Mouse (Mus musculus): ENCODE measurements around the gene Eps8. TPM values are rescaled to one million over a fixed set of nuclear protein-coding genes. Genes with fewer than 3 reads are reported as not detected.

Eps8 gene
- polyA plus RNA-seq, 1 experiment from 2014 or later, result 17.8 TPM

DNA sequence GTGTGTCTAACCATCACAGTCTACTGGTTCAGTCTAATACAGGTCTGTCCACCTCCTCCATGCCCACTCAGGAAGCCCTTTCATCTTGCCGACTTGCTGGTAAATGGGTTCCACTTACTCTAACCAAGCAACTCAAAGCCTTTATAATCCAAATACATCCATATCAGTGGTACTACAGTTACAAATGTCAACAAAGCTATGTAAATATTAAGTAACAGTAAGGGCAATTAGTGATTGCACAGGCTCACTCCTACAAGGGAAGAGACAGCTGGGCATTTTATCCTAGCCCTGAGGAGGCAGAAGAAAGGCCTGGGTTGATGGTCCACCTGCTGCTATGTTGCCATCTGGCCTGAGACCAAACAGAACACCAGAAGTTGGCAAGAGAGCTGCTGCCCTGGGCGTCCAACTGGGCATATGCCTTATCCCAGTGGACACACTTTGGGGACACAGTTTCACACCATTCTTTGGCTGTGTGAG is 42.6 kb downstream of the Eps8 start:
- Histone ChIP-seq H3K27me3 (replicated peaks) (no peaks in the 10 kb centered on the region), H3K36me3 (0 out of 2 replicates have a peak, but pooled peaks cover 2% of the 10 kb centered on the region), H3K27ac (replicated peaks) (no peak overlapping the region), H3K4me3 (no peak overlapping the region), H3K4me2 (no peak overlapping the region), H3K9me3 (0 out of 2 replicates have a peak, but pooled peaks cover 3% of the 10 kb centered on the region), H3K4me1 (peaks cover 15% of the 10 kb centered on the region; the same call in 1 of the 2 replicates), H3K9ac (no peak overlapping the region)
- ATAC-seq (ENCODE audit: extremely low read depth, insufficient number of reproducible peaks, low FRiP score, low TSS enrichment), result no peak
- WGBS, result 44% methylated on average over 2 of the region's 2 CpGs

DNA sequence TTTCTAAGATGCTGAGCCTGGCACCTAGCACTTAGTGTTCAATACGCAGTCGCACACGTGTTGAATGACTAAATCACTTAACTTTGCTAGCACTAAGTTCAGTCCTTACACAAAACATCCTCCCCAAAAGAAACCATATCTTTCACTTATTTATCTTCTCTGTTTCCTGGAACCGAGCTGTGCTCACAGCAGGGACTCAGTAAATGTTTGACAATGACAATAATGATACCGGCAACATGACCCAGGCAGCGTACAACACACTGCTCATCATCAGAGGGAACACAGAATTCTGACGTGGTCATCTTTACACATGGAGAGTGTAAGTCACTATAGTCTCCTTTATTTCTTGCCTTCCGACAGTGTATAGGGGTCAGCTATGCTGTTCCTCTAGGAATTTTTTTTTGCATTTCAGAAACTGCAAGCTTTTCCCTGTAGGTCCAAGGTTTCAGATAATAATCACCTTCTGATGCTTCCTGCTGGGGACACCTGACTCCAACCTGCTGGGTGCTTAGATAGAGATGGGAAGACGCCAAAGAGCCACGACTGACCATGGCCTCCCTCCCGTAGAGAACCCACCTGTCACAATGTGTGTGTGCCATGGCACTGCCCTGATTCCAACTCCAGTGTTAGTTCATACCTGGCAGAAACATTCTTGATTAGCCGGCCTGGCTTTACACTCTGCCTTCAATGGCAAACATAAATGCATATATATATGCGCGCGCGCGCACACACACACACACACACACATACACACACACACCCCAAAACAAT is 46.3 kb downstream of the Eps8 start:
- Histone ChIP-seq H3K36me3 (no peaks in the 10 kb centered on the region), H3K4me3 (no peak overlapping the region), H3K27ac (replicated peaks) (no peak overlapping the region), H3K4me2 (no peak overlapping the region), H3K9ac (no peak overlapping the region), H3K4me1 (peaks cover 10% of the 10 kb centered on the region; the same call in 1 of the 2 replicates), H3K9me3 (no peaks in the 10 kb centered on the region), H3K27me3 (replicated peaks) (no peaks in the 10 kb centered on the region)
- no peak; the same call in 1 of the 2 replicates for ATAC-seq (ENCODE audit: extremely low read depth, insufficient number of reproducible peaks, low FRiP score, low TSS enrichment)
- WGBS, result 83% methylated on average over 17 of the region's 17 CpGs

DNA sequence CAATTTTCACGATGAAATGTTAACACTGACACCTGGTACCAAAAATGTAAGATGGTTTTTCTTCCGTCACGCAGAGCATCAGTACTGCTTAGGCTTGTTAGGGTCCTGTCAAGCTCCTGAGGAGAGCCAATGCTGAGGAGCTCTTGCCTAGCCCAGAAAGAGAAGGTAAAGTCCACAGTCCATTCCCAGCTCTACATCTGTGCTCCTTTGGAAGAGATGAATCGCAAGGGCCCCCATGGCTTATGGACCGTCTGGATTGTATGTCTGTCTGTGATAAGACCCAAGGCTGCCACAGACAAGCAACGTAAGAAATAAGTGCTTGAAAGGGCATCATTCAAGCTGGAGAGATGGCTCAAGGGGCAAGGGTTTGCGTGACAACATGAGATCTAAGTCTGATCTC is 48.1 kb downstream of the Eps8 start:
- Histone ChIP-seq H3K4me2 (no peak overlapping the region), H3K27ac (replicated peaks) (no peak overlapping the region), H3K4me3 (no peak overlapping the region), H3K9me3 (no peaks in the 10 kb centered on the region), H3K27me3 (replicated peaks) (no peaks in the 10 kb centered on the region), H3K4me1 (0 out of 2 replicates have a peak, but pooled peaks cover 3% of the 10 kb centered on the region), H3K9ac (no peak overlapping the region), H3K36me3 (0 out of 2 replicates have a peak, but pooled peaks cover 3% of the 10 kb centered on the region)
- WGBS, result 76% methylated on average over 7 of the region's 7 CpGs
- no peak for ATAC-seq (ENCODE audit: extremely low read depth, insufficient number of reproducible peaks, low FRiP score, low TSS enrichment)

DNA sequence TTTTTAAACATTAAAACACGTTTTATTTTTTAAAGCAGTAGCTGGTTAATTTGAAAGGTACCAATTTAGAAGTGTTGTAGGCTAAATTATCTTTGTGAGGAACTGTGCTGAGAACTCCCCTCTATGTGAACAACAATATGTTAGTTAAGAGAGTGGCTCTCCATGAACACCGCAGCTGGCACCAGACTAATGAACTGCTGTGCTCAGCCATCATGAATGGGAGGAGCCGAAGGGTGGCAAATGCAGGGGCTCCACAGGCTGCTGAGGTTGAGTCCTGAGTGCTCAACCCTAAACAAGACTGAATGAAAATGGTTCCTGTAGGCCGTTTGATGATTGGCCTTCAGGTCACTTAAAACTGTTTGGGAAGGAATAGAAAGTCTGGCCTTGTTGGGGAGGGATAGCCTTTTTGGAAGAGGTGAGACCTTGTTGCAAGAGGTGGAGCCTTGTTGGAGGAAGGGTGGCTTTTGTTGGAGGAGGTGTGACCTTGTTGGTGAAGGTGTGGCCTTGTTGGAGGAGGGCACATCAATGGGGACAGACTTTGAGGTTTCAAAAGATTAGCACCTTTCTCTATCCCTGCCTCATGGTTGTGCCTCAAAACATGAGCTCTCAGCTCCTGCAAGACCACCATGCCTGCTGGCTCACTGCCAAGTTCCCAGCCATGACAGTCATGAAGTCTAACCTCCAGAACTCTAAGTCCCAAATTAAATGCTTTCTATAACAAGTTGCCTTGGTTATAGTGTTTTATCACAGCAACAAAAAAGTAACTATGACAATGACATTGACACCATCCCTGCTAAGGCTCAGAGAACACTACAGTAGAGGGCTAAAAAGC is 50.0 kb downstream of the Eps8 start:
- H3K27ac ChIP-seq (replicated peaks), result no peak overlapping the region
- H3K4me1 ChIP-seq, result 0 out of 2 replicates have a peak, but pooled peaks cover 3% of the 10 kb centered on the region
- ATAC-seq (ENCODE audit: extremely low read depth, insufficient number of reproducible peaks, low FRiP score, low TSS enrichment), result no peak
- 78% methylated on average over 4 of the region's 4 CpGs for WGBS
- H3K9ac ChIP-seq, result no peak overlapping the region
- no peaks in the 10 kb centered on the region for H3K9me3 ChIP-seq
- no peak overlapping the region for H3K4me3 ChIP-seq
- H3K27me3 ChIP-seq (replicated peaks), result no peaks in the 10 kb centered on the region
- H3K4me2 ChIP-seq, result no peak overlapping the region
- 0 out of 2 replicates have a peak, but pooled peaks cover 3% of the 10 kb centered on the region for H3K36me3 ChIP-seq

DNA sequence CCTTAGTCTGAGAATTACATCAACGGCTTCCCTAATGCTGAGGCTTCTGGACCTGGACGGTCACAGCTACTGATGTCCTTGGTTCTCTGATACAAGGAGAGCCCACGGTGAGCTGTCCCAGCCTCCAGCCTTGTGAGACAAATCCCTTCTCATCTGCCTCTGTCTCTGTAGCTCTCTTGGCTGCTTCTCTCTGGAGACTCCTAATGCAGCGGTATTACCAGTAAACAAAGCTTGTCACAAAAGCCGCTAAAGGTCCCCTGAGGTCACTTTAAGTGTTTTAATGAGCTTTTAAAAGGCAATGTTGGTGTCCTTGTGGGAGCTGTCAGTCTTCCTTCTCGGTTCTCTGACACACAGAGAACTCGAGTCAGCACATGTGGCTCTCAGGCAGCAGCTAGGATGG is 56.4 kb downstream of the Eps8 start:
- Histone ChIP-seq H3K9ac (no peak overlapping the region), H3K4me1 (no peaks in the 10 kb centered on the region), H3K4me2 (no peak overlapping the region), H3K9me3 (peaks cover 4% of the 10 kb centered on the region; the same call in 1 of the 2 replicates), H3K36me3 (0 out of 2 replicates have a peak, but pooled peaks cover 3% of the 10 kb centered on the region), H3K27ac (replicated peaks) (no peak overlapping the region), H3K4me3 (no peak overlapping the region), H3K27me3 (replicated peaks) (no peaks in the 10 kb centered on the region)
- 48% methylated on average over 7 of the region's 7 CpGs for WGBS
- ATAC-seq (ENCODE audit: extremely low read depth, insufficient number of reproducible peaks, low FRiP score, low TSS enrichment), result no peak

DNA sequence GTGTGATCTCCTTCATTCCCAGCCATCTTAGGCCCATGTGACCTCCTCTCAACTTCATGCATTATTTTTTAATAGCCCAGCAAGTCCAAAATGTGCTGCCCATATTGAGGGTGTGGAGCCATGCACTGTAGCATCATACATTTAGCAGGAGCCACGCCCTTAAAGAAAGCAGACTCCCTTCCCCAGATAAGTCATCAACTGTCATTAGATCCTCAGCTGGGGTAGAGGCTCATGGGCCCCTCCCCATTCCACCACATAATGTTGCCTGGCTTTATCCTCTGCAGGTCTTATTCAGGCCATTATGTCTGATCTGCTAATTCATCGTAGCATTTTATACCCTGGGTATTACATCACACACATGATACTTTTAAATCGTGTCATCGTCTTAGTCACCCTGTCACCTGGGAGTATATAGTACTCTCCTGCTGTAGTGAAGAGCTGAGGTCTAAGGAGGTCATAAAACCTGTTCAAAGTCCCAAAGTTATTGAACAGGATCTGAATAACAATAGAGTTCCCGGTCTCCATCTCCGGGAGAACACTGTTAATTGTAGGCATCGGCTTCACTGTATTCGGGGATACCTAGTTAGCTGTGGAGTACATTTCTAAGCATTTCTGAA is 57.1 kb downstream of the Eps8 start:
- no peaks in the 10 kb centered on the region for H3K36me3 ChIP-seq
- 88% methylated on average over 8 of the region's 8 CpGs for WGBS
- H3K27ac ChIP-seq (replicated peaks), result no peak overlapping the region
- no peak overlapping the region for H3K4me3 ChIP-seq
- H3K9me3 ChIP-seq, result peaks cover 4% of the 10 kb centered on the region; the same call in 1 of the 2 replicates
- H3K27me3 ChIP-seq (replicated peaks), result no peaks in the 10 kb centered on the region
- no peak overlapping the region for H3K4me2 ChIP-seq
- H3K9ac ChIP-seq, result no peak overlapping the region
- no peaks in the 10 kb centered on the region for H3K4me1 ChIP-seq
- no peak for ATAC-seq (ENCODE audit: extremely low read depth, insufficient number of reproducible peaks, low FRiP score, low TSS enrichment)

DNA sequence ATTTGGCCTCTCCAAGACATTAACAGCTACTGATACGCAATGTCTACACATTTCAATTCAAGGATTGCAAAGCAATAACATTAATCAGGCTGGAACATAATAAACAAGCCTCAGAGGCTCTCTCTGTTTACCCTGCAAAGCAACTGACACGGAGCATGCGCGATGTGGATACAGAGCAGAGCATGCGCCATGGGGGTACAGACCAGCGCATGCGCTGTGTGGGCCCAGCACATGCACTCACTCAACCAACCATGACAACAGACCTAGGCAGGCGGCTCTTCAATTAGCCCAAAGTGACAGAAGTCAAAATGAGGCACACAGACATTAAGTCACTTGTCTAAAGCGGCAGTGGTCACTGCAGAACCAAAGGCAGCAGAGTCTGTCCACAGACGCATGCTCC is 62.1 kb downstream of the Eps8 start:
- 0 out of 2 replicates have a peak, but pooled peaks cover 3% of the 10 kb centered on the region for H3K4me1 ChIP-seq
- no peaks in the 10 kb centered on the region for H3K27me3 ChIP-seq (replicated peaks)
- no peak overlapping the region for H3K4me3 ChIP-seq
- H3K36me3 ChIP-seq, result 0 out of 2 replicates have a peak, but pooled peaks cover 4% of the 10 kb centered on the region
- no peak overlapping the region for H3K4me2 ChIP-seq
- H3K27ac ChIP-seq (replicated peaks), result no peak overlapping the region
- WGBS, result 90% methylated on average over 10 of the region's 10 CpGs
- no peak overlapping the region for H3K9ac ChIP-seq
- ATAC-seq (ENCODE audit: extremely low read depth, insufficient number of reproducible peaks, low FRiP score, low TSS enrichment), result no peak
- H3K9me3 ChIP-seq, result peaks cover 4% of the 10 kb centered on the region; the same call in 1 of the 2 replicates

DNA sequence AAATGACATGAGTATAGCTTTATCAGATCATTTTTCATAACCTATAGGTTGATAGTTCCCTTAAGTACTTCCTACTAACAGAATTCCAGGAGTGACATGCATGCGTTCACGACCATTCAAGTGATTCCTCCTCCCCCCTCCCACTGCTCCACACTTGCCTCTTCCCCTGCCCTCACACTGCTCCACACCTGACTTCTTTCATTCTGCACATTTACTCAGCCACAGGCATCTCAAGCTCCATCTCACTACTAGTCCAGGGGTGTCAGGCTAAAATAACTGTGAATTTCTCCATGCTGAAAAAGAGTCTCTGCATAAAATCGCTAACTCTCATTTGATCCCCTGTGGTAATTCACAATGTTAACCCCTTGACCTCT is 65.4 kb downstream of the Eps8 start:
- H3K27me3 ChIP-seq (replicated peaks), result no peaks in the 10 kb centered on the region
- no peak overlapping the region for H3K9ac ChIP-seq
- H3K4me1 ChIP-seq, result 0 out of 2 replicates have a peak, but pooled peaks cover 3% of the 10 kb centered on the region
- 0 out of 2 replicates have a peak, but pooled peaks cover 4% of the 10 kb centered on the region for H3K36me3 ChIP-seq
- WGBS, result 78% methylated on average over 3 of the region's 3 CpGs
- no peaks in the 10 kb centered on the region for H3K9me3 ChIP-seq
- H3K4me3 ChIP-seq, result no peak overlapping the region
- H3K4me2 ChIP-seq, result no peak overlapping the region
- no peak overlapping the region for H3K27ac ChIP-seq (replicated peaks)
- no peak for ATAC-seq (ENCODE audit: extremely low read depth, insufficient number of reproducible peaks, low FRiP score, low TSS enrichment)

DNA sequence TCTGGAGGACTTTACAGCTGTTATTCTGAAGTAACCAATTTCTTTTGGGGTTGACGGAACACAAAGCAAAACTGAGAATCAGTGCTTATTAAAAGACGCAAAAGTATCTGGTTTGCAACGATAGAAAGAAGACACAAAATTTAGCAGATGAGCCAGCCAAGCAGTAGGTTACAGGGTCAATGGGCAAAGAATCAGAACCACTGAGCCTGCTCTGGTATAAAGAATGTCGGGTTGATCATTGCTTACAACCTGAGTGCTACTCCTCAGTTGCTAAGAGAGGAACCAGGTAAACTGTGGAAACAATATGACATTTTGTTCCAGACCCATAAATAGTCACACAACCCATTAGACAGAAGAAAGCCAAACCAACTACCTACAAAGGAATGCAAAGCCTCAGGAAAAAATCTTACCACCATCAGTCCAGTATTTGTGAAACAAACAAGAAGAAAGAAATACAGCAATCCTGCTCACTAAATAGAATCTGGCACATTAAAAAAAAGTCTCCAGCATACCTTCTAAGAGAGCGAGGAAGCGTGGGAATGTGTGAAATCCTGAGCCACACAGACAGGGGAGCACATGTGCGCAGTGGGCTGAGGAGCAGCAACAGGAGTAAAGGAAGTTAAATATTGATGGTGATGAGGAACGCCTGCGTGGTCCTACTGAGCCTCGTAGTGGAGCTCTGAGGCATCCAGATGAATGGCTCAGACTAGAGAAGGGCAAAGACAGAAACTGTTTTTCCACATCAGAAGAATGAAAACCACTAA is 66.0 kb downstream of the Eps8 start:
- Histone ChIP-seq H3K4me1 (0 out of 2 replicates have a peak, but pooled peaks cover 3% of the 10 kb centered on the region), H3K27me3 (replicated peaks) (no peaks in the 10 kb centered on the region), H3K4me3 (no peak overlapping the region), H3K4me2 (no peak overlapping the region), H3K9ac (no peak overlapping the region), H3K9me3 (no peaks in the 10 kb centered on the region), H3K27ac (replicated peaks) (no peak overlapping the region), H3K36me3 (0 out of 2 replicates have a peak, but pooled peaks cover 4% of the 10 kb centered on the region)
- 76% methylated on average over 10 of the region's 10 CpGs for WGBS
- no peak for ATAC-seq (ENCODE audit: extremely low read depth, insufficient number of reproducible peaks, low FRiP score, low TSS enrichment)

DNA sequence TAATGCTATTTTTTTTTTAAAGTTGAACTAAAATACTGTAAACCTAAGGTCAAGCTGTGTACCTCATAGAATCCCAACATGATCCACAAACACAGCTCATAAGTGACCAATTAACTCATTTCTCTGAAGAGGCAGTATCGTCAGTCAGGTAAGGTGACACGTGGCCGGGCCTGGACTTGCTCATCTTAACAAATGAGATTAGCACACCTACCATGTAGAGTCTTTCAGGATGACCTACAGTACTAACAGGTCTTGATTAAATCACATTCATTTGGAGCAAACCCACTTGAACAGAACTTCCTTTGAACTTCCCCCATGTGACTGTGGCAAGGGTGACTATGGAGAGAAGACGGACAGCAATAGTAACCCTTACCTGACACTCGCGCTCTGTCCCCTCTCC is 66.8 kb downstream of the Eps8 start:
- 68% methylated on average over 6 of the region's 6 CpGs for WGBS
- ATAC-seq (ENCODE audit: extremely low read depth, insufficient number of reproducible peaks, low FRiP score, low TSS enrichment), result no peak
- H3K9me3 ChIP-seq, result no peaks in the 10 kb centered on the region
- H3K4me3 ChIP-seq, result no peak overlapping the region
- 0 out of 2 replicates have a peak, but pooled peaks cover 3% of the 10 kb centered on the region for H3K4me1 ChIP-seq
- H3K4me2 ChIP-seq, result no peak overlapping the region
- H3K27me3 ChIP-seq (replicated peaks), result no peaks in the 10 kb centered on the region
- H3K9ac ChIP-seq, result no peak overlapping the region
- 0 out of 2 replicates have a peak, but pooled peaks cover 4% of the 10 kb centered on the region for H3K36me3 ChIP-seq
- H3K27ac ChIP-seq (replicated peaks), result no peak overlapping the region

Data from heart, embryonic 13.5 days (tissue).